Mouse (Mus musculus) kidney, adult 11 months (tissue): ENCODE measurements around the gene Sp3.
"Not testable (repeated sequence)": the region's sequence is repeated elsewhere in the genome, so short reads cannot be mapped to it uniquely, and the experiment has no call there.

Experiments used
- DNase-seq: peaks from one replicate; pipeline ENCODE4 v3.0.0; 2022

Gene Sp3

DNA sequence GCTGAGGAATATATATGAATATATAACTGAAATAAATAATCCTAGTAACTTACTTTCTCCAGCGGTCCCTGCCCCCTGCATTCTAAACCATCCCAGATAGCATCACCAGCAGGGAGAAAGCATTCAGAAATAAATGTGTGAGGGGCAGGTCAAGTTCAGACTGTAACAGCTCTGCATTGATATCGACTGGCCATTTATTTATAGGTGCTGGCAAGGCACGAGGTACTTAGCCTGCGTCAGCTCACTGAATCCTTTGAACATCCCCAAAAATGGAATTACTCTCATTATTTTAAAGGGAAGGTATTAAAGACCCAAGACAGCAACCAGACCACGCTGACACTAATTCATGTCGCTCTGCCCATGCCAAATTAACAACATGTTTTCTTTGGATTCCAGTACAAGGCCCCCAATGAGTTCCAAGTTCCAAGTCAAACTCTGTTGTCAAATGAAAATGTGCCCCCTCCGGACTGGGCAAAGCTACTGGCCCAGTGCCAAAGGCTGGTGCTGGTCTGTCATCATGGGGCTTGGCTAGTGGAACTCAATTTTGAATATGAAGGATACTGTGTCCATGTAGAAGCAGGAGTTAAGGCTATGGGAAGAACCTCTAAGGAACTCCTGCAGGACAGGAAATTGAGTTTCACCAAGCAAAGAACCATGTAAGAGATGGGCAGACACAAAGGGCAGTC lies 64.9 kb downstream of the Sp3 start:
- DNase-seq, result no peak

DNA sequence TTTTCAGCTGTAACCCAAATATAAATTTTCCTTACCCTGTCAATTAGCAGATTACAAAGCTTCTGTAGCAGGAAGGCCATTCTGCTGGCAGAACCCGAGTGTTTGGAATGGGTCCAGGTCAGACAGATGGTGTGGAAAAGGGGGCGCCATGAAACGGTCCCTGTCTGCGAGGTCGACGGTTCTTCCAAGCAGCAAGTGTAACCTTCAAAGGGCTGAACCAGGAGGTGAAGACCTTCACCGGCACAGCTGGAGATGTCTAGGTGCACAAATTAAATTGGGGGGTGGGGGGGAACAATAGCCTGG lies 66.8 kb downstream of the Sp3 start:
- no peak for DNase-seq

DNA sequence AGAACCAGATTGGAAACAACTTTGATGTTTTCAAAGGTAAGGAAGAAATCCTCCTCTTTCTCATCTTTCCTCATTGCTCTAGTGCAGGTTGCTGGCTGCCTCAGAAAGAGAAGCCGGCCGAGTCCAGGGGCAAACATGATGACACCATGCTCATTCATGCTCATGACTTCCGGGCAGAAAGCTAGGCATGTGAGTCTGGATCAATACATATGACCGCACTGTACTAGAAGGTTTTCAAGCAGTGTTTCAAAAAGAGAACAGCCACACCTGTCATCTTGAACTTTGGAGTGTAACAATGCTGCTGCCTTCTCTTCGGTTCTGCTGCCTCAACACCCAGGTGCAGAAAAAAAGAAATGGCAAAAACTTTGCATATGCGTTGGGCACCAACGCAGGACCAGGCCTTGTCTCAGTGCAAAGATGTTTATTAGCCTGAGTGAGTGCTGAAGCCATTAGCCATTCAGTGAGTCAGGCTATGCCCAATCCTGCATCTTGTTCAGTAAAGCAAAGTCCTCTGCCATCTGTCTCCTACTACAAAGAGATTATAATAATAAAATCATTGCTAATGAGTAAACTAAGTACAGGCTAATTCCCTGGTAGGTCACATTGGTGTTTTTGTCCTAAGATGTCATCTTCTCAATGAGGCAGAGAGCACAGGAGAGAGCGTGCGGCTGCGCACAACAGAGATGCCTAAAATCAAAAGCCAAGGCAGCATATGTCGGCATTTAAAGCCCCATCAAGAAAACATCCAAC lies 67.4 kb downstream of the Sp3 start:
- DNase-seq, result no peak

DNA sequence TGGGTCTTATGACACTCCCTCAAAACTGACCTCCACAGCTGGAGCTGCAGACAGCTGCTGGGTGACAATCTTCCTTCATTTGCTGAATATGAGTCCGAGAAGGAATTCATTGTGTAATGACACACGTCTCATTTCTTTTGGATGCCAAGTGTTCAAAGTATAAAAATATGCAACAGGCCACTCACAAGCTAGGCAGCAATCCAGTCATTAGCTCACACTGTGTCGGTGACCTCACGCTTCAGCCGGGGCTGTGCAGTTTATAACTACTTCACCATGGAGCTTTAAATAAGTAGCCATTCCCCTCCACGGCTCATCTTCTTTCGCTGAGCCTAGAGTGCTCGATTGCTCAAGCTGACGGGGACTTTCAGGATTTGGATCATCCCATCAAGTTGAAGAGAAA lies 68.7 kb downstream of the Sp3 start:
- peak; percentile 11 for DNase-seq

DNA sequence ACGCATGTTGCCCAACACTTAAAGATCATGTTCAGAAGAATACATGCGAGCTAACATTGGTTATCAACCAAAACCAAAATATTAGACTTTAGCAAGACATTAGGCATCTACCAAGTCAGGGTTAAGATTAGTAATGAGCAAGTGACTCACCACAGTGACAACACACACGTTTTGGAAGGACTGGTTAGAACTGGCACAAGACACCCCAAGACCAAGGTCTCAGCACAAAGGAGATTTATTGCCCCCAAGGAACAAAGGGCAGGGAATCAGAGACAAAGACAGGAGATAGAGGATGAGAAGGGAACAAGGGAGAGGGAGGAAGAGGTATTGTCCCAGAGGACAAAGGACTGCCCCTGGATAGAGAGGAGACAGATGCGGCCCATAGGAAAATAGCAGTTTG lies 71.2 kb downstream of the Sp3 start:
- no peak for DNase-seq

DNA sequence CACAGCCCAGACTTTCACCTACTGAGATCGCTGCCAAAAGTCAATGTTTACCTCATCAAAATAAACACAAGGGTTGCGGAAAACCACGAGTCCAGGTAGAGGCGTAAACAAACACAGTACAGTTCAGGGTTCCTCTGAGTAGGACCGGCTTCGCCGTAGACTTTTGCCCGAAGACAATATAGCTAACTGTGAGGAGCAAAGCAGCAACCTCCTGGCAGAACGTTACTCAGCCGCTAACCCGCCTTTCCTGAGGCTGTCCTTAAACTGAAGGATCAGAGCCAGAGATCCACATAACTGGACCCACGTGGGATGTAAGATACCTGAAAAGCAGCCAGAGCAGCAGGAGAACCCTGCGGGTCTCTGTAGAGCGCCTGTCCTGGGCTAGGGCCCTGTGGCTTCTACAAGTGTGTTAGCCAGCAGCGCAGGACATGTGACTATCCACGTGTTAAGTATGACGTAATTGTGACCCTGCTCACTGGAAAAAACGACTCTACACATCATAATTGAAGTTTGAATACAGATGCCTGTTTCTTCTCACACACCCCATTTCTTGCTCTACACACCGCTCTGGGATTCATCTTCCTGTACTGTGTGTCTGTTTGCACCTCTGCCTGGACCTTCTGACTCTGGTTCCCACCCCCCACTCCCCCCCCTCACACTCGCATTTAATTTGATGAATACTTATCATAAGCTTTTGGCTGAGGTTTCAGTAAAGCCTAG lies 71.9 kb downstream of the Sp3 start:
- peak; percentile 71 for DNase-seq

DNA sequence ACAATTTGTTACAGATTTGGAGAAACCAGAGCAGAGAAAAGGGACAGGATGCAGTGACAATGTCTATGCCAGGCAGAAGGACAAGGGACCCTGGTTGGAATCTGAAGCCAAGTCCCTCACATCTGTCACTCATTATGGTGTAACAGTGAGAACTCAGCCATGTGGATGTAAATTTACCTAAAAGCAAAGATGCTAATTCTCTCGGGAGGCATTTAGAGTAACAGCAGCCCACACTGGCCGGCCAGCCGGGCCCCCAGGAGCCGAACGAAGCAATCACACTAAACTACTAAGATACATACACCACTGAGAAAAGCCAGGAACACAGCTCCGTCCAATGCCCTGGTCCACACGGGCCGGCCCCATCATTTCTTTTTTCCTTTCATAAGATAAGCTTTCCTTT lies 73.5 kb downstream of the Sp3 start:
- DNase-seq, result no peak

DNA sequence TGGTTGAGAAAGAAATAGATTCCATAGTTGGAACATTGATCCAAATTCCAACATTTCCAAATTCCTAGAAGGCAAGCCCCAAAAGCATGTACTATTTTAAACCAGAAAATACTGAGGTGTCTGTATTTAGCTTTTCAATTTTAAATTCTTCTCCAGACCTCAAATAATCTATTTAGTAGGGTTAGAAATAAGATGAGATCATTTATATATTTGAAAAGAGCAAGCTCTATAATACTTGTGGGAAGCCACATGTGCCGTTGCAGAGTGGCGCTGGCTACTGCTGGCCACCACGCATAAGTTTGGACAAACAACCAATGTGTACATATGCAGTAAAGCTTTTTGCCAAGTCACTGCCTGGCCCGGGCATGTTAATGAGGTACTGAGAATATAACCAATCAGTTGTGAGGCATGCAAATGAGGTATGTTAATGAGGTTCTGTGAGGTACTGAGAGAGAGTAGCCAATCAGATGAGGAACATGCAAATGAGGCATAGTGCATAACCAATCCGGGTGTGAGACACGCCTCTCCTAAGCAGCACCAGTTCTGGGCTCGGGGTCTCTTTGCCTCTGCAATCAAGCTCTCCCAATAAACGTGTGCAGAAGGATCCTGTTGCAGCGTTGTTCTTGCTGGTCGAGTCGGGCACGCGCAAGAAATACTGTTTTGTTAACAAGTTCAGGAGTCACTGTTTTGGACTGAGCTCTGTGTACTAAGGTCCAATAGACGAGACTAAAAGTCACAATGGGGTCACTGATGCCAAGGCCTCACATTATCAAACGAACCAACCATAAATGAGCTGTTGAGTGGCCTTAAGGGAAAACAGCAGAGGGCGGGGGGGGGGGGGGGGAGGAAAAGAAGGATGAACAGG lies 77.2 kb downstream of the Sp3 start:
- DNase-seq, result not testable (repeated sequence)

DNA sequence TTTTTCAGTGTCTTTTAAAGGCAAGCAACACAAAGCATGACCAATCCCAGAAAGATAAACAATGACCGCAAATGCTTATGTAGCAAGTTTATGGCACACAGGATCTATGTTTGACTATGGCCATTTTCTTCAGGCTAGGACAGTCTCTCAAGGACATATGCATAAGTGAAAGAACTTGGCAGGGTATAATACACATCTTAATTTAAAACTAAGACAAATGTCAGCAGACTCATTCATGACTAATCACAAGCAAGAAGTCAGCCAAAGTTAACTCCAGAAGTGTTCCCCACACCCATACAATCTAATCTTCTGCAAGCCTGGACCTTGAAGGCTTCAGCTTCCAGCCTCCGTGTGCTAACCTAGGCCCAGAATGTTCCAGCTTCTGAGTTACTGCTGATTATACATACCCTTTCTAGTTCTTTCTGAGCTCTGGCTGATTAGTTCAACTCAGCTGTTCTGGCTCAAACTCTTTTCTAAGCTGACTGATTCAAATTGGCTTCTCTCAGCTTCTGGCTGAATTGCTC lies 81.4 kb downstream of the Sp3 start:
- no peak for DNase-seq

DNA sequence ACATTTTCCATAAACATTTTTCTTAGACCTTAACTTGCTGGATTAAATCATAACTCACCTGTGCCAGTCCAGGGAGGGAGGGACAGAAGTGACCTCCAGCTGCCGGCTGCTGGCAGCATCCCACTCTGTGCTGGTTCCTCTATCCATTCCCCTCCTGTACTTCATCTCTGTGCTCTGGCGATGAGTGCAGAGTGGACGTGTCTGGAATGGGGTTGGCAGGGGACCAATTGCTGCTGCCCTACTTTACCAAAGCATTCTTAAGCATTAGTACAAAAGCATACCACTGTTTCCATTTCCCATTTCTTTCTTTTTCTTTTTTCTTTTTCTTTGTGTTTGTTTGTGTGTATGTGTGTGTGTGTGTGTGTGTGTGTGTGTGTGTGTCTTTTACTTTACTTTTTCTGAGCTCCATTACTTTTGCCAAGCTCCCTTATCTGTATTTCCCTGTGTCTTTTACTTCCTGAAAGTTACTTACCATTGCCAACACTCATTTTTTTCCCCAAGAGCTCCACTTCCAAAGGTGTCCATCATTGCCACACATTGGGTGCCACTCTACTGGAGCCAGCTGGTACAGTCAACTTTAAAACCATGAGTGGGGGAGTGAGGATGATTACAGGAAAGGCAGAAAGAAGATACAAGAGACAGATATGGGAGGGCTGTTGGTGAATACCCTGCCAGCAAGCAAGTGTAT lies 82.0 kb downstream of the Sp3 start:
- no peak for DNase-seq

DNA sequence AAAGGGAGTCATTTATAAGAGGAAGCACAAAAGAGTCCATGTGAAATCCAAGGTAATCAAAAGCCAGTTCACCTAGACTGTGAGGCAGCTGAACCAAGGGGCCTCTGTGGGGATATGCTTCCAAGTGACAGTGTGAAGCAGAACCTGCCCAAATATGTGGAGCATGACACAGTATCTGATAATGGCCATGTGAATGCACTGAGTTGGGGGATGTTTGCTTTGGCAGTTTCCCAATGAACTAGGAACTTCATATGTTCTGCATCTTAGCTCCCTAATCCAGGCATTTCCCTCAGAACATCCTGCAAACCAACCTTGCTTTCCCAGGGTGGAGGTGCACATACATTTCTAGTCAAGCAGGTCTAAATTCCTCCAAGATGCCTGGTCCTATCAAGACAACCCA lies 90.4 kb downstream of the Sp3 start:
- no peak for DNase-seq
